In genomic region chr11:103556021-103556420, GRCm38 (mm10) we compare ENCODE assay signal across 8 mouse cellular contexts.
A peak's percentile ranks its signal among the peaks of the same experiment; 100 is the strongest.
DNase-seq lines count a peak whose midpoint lies in the region.

No protein-coding gene starts in this region.

- DNase-seq in cerebellum, postnatal 10 days, result peak; percentile 40 to 56
- DNase-seq in cerebellum, adult 9-11 months, result no peak
- DNase-seq in kidney, postnatal 14 days, result peak; percentile 16
- DNase-seq in kidney, adult 18-20 months, result no peak
- DNase-seq in adipocyte (ENCODE audit: low spot score), result peak; percentile 71
- DNase-seq in lung, postnatal 36 days, result peak; percentile 44
- DNase-seq in T-cell, adult 2 months (ENCODE audit: low spot score), result no peak
- no peak for DNase-seq in ovary, postnatal 10 days (ENCODE audit: low spot score)

Comparison
In these comparisons a context has a peak if more than half of its experiments do, and no peak if none do; other contexts are left out.
1. DNase-seq: peak in cerebellum, postnatal 10 days (2 of 2), kidney, postnatal 14 days (single experiment), adipocyte (single experiment) and lung, postnatal 36 days (single experiment); none in cerebellum, adult 9-11 months (single experiment), kidney, adult 18-20 months (single experiment), T-cell, adult 2 months (single experiment) and ovary, postnatal 10 days (single experiment).